Mouse (Mus musculus) A20 (cell line): ENCODE measurements around the gene Fubp1.

Experiments used
- DNase-seq: peaks from one replicate; pipeline ENCODE4 v3.0.0-alpha.2; 2011; ENCODE audit warnings: low read depth, low spot score

The Fubp1 gene

DNA sequence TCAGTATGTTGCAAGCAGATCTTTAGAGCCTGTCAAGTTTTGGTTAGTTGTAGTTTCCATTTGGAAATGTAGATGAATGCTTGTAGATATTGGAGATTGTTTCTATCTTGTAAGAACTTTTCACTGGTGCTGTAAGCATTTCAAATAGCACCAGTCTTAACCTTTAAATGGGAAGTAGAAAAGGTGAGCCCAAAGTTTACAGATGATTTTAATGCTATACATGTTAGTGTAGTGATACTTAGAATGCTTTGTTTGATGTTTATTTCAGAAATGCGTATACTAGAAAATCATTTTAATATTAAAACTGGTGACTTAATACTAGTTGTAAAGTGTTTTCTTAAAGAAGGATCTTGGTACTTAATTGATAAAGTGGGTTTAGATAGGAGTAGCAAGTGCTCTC, 25.6 kb downstream of the Fubp1 start:
- no peak for DNase-seq

DNA sequence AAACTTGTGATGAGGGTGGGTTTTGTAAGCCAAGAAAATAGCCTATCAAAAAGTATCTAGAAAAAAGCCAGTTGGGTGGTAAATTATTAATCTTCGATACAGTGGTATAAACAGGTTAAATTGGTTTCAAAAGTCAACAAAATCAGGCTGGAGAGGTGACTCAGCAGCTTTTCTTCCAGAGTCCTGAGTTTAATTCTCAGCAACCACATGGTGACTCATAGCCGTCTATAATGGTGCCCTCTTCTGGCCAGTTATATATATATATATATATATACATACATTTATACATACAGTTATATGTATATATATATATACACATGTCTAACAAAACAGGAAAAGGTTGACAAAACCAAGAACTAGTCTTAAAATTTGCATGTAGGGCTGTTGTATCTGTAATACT, 28.6 kb downstream of the Fubp1 start:
- no peak for DNase-seq

DNA sequence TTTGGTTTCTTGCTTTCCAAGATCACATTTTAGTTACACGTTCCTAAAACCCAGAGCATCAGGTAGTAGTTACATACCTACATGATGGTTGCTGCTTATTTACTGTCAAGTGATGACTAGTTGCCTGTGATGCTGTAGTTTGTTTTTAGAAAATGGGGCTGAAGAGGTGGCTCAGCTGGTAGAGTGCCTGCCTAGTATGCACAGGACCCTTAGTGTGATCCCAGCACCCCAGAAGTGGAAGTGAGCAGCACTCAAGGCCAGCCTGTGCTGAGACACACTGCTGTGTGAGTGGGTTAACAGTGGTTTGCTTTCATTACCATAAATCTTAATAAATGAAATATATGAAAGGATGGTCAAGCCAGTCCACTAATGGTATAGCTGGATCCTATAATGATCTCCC, 29.4 kb downstream of the Fubp1 start:
- no peak for DNase-seq

DNA sequence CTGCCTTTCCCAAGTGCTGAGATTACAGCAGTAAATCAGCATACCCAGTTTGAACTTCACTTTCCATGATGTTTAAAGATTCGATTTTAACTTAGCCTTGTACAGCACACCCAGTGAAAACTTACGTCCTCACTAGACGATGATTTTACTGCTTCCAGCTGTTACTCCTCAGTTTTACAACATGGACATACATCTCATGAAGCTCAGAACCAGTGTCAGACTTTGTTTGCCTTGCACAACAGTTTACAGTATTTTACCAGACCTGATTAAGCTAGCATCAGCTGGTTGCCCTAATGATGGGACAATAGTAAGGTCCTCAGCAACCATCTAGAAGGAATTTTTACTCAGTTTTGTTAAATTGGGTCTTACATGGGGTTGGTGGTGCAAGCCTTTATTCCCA, 30.9 kb downstream of the Fubp1 start:
- no peak for DNase-seq

DNA sequence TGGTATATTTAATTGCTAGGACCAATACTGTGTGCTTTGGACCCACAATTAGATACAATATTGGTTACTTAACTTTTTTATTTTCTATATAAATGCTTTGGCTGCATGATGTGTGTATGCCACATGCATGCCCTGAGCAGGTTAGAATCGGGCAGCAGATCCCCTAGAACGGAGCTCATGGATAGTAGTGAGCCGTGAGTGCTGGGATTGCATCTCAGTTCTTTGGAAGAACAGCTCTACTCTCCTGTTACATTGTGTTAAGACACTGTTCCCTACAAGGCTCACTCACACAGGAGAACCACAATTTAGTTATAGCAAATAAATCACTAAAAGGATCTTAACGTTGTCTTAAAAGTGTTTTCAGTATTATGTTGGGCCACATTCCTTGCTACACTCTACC, 33.1 kb downstream of the Fubp1 start:
- DNase-seq: no peak

DNA sequence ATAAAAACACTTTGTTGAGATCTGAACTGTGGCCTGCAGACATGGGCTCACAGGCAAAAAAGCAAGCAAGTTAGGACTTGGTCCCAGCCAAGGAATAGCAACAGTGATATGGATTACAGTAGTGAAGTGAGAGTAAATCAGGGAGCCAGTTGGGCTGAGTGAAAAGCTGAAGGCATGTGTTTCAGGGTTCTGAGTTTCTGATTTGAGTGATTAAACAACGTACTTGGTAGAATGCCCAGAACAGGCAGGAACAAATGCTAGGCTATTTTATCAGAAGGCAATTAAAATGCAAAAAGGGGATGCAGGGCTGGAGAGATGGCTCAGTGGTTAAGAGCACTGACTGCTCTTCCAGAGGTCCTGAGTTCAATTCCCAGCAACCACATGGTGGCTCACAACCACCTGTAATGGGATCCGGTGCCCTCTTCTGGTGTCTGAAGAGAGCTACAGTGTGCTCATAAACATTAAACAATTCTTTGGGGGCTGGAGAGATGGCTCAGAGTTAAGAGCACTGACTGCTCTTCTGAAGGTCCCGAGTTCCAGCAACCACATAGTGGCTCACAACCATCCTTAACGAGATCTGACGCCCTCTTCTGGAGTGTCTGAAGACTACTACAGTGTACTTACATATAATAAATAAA, 35.2 kb downstream of the Fubp1 start:
- peak; percentile 36 for DNase-seq

DNA sequence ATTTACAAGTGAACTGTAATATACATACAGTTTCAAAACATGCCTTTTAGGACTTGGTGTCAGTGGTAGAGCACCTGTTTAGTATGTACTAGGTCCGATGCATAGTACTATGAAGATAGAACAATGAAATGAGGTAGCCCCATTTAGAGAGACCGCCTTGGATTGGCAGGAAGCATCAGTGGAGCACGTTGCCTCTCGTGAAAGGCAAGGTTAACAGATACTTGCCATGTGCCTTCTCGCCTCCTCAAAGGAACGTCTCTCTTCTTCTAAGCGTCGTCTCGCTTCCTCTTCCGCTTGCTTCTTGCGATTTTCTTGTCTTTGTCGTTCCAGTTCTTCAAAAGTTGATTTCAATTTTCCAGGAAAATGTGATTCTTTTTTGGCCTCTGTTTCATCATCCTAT, 37.5 kb downstream of the Fubp1 start:
- no peak for DNase-seq

DNA sequence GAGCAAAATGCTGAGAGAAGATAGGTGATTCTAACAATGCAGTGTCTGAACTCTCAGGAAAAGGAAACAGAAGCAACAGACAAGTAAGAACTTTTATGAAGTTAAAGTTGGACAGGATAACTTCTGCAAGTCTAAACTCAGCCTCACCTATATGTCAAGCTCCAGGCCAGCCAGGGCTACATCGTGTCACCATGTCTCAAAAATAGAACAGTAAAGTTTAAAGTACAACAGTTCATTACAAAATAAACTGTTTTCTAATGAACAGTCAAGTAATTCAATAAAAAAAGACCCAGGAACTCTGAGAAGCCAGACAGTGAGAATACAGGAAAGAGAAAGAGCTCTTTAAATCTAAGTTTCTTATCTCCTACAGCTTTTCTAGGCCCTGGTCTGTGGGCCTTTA, 40.3 kb downstream of the Fubp1 start:
- no peak for DNase-seq

DNA sequence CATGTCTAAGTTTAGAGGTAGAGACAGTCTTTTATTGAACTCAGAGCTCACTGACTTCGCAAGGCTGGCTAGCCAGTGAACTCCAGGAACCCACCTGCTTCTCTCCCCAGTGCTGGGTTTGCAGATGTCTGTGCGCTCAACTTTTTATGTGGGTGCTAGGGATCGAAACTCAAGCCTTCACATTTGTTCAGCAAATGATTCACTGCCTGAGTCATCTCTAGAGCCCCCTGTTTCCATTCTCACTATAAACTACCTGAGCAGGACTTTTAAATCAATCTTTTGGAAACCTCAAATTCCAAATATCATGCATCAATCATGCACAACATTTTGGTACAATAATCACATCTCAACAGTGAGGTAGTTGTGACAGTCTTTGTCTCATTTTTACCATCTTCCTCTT, 47.3 kb downstream of the Fubp1 start:
- DNase-seq: no peak

DNA sequence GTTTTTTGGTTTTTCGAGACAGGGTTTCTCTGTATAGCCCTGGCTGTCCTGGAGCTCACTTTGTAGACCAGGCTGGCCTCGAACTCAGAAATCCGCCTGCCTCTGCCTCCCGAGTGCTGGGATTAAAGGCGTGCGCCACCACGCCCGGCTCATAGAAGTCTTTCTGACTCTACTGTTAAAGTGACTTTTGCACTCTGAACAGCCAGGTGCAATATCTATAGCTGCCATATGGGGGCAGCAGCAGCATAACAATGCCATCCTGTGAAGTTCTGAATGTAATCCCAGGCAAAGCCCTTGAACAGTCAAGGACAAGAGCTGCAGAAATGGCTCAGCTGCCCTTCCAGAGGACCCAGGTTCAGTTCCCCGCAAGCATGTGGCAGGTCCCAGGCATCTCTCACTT, 49.2 kb downstream of the Fubp1 start:
- peak; percentile 84 for DNase-seq

DNA sequence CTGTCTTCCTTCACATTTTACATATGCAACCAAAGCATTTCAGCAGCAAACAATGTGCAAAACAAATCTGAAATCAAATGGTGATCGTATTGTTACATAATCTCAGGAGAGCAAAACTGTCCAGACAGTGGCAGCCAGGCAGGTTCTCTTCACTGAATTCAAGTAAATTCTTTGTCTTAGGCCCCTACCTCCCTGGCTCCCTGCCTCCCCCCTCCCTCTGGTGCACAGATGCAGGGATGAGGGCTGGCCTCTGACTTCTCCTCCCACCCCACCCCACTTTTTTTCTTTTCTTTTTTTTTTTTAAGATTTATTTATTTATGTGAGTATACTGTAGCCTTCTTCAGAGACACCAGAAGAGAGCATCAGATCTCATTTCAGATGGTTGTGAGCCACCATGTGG, 50.1 kb downstream of the Fubp1 start:
- DNase-seq: no peak

DNA sequence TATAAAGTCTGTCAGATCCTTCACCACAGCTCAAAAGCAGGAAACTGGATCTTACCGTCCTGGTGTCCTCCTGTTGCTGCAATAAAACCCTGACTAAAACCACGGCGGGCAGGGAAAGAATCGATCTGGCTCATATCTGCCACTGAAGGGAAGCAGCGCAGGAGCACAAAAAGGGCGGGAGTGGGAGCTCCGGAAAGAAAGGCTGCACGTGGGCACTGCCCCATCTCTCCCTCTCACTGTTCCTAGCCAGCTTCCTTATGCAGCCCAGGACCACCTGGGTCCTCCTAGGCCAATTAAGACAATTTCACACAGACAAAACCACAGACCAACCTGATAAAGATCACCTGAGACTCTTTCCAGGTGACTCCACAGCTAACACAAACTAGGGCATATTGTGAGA, 51.2 kb downstream of the Fubp1 start:
- no peak for DNase-seq

DNA sequence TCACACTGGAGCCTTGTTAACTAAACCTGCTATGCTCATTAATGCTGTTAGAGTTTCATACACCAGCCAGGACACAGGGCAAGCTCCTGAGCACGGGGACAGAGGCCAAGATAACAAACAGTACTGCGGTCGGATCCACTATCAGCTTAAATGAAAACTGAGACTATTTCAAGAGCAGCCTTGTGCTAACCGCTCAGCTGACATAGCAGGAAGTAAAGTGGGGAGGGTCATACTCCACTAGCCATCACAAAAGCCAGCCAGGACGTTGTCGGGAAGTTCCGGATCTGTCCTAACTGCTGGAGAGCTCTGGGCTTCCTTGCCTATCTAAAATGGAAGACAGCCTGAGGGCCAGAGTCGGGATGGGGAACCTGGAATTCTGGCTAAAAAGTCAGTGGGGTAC, 51.7 kb downstream of the Fubp1 start:
- DNase-seq: no peak

DNA sequence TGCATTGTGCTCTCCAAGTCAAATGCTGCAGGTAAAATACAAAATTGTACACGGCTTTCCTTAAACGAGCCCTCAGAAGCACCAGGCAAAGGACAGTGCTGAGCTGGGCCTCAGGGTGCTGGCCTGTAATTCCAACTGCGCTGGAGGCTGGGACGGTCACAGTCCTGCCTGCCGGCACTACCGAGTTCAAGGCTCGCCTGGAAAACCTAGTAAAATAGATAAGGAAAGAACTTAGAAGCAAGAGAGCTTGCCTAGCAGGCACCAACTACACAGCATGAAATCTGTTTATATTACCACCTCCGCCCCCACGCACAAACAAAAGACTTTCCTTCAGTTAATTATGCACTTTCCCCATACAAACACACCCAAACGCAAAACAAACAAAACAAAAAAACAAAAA, 54.2 kb downstream of the Fubp1 start:
- no peak for DNase-seq

DNA sequence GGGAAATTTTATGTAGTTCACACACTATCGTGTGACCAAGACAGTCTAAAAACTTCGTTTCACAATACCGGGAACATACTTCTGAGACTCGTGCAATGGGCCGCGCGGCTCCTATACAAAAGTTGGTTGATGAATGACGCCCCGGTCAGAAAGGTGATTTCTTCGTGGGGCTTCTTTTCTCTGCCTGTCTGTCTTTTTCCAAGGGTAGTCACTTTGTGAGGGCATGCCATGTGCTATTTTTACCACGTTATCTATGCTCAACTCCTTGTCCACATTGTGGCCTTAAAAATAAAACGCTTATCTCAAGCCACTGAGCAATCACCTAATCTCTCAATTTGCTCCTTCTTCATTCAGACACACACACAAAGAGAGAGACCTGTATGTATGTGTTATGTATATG, 54.6 kb downstream of the Fubp1 start:
- DNase-seq: no peak

DNA sequence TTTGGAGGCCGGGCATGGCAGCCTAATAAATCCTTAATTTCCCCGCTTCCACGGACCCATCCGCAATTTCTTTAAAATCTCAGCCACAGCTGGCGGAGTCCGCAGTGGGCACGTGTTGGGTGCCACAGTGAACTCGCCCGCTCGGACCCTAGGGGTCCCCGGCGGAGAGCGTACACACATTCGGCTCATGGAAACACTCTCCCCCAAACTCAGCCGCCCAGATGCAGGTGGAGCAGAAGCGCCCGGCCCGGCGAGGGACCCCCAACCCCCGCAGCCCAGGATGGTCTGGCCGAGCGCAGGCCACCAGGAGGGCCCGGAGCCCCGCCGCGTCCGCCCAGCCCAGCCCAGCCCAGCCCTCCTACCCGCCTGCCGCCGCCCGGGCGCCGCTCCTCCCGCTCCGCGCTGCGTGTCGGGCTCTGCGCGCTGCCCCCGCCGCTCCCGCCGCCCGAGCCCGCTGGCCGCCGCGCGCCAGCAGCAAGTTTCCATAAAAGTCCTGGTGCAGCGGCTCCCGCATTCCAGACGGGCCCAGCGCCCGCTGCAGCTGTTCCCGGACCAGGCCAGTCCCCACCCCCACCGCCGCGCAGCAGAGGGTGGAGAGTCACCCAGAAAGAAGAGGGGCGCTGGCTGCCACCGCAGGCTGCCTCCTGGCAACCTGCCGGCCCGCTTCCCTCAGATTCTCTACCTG, 55.3 kb downstream of the Fubp1 start:
- no peak for DNase-seq

DNA sequence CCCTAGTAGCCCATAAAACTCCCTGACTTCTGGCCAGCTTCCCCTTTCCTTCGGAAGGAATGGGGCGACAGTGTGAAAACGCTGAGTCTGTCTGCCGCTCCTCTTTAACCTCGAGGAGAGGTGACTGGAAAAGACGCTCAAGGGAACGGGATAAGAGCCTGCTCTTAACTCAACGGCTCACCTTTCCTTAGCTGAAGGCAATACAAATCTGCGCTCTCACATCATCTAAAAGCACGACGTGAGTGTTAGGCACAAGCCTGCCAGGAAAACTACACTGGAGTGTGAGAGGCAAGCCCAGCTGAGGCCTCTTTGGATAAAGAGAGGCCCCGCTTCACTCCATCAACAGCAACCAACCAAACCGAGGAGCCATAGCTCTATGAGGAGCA, 55.8 kb downstream of the Fubp1 start, which contains the start of gene Nexn:
Gene Nexn (minus strand): TSS at position 315 of the 386 bp plus-strand sequence.
- DNase-seq: no peak

DNA sequence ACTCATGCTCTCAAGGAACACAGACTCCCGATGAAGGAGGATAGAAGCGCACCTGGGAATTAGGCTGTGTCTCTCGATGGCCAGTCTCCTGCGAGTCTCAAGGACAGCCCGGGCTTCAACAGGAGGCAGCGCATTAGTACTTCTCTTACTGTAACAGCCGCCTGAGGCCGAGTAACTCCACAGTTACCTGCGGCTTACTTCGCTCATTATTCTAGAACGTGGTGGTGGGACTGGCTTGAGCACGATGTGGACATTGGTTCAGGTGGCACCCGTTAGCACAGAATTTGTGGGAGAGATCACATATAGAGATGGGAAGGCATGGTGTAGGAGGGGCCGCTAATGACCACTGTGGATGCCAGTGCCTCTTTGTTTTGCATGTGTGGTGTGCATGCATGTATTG, 57.9 kb downstream of the Fubp1 start:
- DNase-seq: no peak

DNA sequence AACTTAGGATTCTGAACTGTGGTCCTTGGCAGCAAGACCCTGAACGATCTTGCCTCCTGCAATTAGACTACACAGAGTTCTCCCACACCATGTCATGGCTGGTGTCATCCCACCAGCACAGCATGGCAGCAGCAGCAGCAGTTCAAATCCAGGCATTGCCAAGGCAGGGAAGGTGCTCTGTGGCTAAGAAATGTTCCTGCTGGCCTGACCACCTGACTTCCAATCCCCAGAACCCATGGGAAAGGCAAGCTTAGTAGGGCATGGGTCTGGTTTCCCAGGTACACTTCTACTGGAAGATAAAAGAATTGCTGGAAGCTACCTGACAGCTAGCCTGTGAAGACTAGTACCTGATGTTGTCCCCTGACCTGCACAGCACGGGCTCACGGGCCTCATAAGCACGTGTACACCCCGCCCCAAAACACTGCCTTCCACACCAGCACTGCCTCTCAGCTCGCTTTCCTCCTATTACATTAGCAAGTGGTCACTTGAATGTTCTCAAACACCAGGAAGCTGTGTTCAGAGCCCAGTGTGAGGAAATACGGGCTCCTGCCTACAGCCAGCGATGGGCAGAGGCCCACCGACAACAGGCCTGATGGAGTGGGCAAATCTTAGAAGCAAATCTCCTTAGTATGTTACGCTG, 61.0 kb downstream of the Fubp1 start:
- no peak for DNase-seq

DNA sequence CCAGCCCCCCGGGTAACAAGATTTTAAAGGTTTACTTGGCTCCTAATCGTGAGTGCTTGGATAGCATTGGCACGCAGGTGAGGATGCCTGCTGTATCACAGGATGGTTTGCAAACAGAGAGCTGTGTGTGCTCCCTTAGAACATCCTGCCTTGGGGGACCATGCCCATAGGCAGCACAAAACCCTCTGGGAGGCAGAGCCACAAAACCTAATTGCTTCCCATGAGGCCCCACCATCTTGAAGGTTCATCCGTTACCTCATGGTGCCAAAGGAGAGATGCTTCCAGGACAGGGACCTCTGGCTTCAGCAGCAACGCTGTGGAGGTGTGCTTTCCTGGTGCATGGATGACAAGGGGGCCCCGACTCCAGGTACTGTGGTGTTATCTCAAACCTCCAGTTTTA, 61.7 kb downstream of the Fubp1 start:
- no peak for DNase-seq

DNA sequence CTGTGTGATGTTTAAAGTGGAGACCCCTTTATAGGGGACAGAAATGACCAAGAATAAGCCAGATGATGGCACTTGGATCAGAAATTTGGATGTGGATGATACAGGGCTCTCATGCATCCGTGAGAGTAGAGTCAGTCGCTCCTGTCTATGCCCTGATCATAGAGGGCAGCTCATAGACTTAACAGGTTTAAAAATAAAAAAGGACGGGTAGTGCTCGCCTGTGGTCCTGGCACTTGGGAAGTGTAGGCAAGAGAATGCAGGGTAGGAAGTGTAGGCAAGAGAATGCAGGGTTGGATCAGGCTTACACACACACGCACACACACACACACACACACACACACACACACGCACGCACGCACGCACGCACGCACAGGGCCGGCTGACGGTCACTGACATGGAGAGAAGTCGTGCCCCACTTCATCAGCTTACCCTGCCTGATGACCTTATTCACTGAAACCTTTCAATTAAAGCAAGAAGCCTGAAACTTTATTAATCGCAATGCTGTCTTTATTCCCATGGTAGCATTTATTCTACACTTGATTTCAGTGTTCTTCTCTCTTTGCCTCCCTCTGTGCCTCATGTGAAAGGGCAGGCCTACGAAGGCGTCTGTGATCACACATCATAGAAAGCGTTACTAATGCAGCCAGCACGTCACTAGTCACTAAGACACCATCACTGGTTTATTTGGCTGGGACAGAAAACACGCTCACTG, 62.9 kb downstream of the Fubp1 start:
- no peak for DNase-seq

DNA sequence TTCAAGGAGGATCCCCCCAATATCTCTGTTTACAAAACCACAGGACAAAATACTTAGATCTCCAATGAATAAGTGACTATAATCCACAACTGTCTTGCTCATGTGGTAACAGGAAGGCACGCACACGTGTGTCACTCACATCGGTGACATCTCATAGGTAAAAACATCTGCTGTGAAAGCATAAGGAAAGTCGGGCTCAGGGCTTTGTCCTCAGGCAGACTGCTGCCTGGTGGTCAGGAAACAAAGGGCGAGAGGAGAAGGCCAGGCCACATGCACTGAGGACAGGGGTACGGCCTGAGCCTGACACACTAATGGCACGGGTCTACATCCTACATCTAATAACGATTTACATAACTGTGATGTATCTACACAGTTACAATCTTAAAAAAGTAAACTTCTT, 64.8 kb downstream of the Fubp1 start:
- no peak for DNase-seq

DNA sequence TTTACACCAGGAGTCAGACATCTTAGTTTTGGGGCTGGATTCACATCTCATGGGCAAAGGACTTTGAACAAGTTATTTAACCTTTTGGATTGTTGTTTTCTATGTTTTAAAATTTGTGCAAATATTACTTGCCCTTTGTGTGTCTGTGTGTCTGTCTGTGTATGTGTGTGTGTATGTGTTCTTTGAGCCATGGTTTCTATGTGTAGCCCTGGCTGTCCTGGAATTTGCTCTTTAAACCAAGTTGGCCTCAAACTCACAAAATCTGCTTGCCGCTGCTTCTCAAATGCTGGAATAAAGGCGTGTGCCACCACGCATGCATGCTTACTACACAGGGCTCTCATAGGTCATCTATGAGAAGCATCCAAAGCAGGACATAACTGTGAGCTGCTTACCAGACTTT, 66.7 kb downstream of the Fubp1 start:
- no peak for DNase-seq
